Mouse (Mus musculus): ENCODE measurements around the gene Tenm2. TPM values are rescaled to one million over a fixed set of nuclear protein-coding genes. Genes with fewer than 3 reads are reported as not detected.
A peak's percentile ranks its signal among the peaks of the same experiment; 100 is the strongest.

Gene Tenm2
- total RNA-seq, 2 experiments from 2014 or later: 0.42 to 2.3 TPM

DNA sequence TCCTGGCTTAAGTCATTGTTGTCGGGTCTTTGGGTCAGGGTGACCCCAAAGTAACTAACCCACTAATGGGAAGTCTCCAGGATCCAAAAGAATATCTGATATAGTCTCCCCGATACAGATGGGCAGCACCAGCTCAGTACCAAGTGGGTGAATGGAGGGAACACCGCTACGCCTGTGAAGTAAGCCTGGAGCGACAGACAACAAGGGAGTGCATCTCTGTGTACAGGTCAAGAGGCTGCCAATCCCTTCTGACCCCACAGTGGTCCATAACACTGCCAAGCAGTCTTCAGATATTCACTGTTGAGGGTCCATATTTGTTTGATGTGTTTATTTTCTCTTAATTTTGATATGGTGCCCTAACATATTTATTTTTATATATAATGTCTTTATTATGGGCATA is 754.7 kb downstream of the Tenm2 start:
- no peak for DNase-seq

DNA sequence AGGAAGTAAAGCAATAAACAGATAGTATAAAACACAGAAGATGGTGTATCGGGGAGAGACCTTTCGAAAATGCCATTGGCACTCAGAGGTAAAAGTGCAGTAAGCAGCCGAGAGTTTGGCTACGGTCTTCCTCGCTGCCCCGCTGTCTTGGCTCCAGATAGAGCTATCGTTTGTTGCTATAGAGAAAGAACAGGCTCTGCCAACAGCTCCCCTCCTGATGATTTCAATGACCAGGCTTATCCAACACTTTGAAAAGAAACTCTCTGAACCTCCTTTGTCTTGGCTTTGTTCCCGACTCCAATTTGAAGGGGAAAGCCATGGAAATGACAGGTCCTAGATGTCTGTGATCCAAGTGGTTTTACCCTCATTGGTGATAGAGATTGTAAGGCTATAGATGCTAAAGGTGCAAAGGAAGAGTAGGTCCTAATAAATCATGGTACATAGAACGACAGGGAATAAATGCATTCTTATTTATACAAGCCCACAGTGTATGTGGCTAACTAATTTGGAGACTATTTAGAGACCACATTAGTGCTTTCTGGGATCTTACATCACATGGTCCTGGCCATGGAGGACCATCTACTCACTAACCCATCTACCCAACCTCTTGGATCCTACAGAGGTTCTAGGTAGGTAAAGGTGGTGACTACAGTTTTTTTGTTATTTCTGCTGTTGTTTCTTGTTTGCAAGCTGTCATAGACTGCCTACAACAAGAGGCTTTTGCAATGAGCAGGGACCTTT is 765.8 kb downstream of the Tenm2 start:
- DNase-seq: no peak

DNA sequence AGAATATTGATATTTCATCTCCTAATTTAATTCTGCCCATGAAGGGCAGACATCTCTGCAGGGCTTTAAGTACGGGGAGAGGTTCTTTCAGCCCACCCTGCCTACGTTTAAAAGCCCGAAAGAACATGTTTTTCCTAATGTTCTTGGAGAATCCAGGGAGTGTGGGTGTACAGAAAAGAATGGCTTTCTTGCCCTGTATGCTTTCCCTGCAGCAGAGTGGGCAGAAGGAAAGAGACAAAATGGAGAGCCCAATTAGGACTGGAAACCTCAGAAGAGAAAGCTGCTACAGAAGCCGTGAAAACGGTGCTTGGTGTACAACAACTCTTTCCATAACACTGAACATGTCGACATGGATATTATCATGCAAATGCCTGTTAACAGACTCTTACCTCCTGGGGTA is 777.3 kb downstream of the Tenm2 start:
- DNase-seq: no peak

DNA sequence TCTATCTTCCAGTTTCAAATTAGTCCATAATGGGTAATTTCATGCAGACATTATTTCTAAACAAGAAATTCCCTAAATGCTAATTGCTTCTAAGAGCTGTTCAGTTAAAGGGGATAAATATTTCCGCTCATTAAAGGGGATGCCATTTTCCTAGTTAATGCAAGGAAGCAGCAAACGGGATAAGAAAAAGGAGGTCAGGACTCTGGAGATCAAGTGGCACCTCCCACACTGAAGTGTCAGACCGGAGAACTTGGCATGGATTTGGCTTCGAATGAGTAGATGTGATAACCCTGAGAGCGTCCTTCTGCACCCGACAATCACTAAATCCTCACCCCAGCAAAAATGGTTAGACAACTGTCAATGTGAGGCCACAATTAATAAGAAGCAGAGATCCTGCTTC is 781.7 kb downstream of the Tenm2 start:
- DNase-seq: no peak

DNA sequence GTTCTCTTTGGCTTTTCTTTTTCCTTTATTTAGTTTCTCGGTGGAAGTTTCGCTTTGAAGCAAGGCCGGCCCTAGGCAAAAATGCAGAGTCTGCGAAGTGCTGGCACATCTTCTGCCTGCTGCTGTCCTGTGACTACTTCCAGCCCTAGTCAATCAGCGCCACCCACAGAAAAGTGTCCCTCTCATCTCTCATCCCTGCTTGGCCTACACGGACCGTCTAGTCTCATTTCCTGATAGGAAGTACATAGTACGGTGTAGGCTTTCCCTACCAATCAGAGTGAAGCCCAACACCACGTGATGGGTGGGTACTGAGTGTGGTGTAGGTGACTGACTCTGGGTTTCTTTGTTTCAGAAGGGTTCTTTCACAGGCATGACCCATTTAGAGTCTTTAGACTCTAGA is 783.3 kb downstream of the Tenm2 start:
- DNase-seq: no peak

DNA sequence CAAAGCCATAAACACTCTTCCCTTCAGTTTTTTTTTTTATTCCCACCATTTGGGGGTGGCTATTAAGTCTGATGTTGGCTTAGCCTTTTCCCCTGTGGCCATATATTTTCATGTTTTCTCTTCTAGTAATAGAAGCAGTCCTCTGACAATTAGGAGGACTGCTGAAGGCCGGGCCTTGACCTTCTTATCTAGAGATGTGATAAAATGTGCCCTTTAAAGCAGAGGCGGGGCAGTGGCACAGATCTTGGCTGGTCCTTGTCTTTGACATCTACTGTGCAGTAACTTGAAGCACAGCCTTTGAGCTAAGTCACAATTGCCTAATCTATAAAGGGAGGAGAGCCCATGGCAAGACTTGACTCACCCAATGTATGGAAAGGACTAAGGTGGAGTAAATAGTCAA is 789.4 kb downstream of the Tenm2 start:
- peak; percentile 18 for DNase-seq

DNA sequence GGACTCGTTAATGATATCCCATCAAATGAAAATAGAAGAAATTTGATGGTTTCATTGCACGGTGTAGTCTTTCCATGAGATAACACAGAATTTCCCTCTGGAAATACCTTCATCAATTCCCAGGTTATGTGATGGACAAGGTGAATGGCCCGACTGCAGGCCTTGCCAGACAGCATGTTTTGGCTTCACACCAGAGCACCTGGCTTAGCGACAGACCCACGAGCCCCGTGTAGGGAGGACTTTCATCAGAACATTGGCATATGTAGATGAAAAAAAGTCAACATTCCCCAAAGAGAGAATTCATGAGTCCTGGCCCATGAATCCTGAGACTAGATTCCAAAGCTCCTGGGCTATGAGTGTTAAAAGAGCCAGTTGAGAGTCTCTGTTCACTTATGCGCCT is 791.9 kb downstream of the Tenm2 start:
- no peak for DNase-seq

DNA sequence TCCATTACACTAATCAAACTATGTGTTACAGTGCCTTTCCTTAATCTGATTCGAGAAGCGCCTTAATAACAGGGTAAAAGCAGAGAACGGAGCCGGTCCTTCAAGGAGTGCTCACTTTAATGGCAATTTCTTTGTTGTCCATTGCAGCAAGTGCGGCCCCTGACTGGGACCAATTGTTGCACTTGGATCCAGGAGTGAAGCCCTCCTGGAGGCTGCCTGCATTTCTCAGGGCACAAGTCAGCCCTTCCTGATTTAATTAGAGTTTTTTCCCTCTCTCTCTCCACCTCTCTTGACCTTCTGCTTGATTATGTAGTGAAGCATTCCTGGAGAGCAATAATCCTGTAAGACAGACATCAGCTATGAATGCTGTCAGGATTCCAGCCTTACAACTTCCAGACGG is 794.0 kb downstream of the Tenm2 start:
- DNase-seq: no peak

DNA sequence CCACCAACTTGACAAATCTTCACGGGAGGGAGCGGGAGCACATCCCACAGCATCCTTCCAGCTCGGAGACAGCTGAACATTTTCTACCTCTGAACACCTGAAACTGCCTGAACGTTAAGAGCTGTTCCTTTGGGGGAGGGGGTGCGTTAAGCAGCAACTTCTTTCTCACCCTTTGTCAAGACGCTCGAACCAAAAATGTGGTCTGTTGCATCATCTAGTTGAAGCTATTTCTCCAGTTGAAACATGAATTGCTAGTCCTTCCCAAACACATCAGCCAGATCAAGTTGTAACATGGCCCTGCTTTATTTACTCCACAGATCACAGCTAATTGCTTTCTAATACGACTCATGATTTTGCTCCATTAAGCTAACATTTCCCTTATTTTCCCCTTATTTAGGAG is 799.5 kb downstream of the Tenm2 start:
- DNase-seq: no peak

DNA sequence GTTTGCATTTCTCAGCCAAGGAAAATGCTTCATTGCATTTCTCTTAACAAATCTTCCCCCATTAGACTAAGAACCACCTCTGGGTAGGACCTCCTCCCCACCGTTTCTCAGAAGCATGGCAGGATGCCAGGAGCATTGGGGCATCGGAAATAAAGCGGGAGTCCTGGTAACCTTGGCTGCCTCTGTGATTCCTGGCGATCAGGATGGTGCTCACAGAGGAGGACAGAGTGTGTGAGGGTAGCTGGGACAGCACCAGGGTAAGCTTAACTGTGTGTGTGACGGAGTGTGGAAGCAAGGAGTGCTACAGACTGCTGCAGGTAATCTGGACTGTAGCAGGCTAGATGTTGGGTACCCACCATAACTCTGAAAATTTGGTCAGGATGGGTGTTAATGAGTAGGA is 806.8 kb downstream of the Tenm2 start:
- peak; percentile 9 for DNase-seq

DNA sequence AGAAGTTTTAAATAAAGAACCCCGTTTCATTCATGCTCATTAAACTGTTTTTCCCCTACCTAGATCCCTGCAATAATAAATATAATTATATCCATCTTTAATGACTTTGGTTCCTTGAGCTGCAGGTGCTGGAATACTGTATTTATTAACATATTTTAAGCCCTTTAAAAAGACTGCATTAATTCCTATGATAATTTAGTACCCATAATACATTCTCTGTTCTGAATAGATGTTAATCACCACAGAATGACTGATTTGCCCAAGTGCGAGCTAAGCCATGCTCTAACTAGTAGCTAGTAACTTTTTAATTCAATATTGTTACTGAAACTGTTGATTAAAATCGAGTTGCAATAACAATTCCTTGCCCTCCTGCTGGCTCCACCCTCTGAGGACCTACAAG is 810.8 kb downstream of the Tenm2 start:
- DNase-seq: no peak

DNA sequence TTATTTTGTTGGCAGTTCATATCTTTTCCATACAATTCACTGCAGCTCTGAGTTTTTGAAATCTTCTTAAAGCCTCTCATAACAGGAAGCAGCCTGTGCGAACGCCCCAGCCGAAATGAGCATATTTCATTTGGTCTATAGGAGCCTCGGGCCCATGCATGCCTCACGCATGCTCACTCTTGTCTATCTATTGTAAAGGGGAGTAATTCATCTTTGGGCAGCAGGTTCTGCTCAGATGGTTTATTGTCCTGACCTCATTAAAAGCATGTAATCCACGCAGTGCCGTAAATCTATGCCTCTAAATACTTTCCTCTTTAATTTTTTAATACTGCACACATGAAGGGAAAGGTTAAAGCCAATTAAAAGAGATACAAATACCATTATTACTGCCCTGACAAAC is 815.7 kb downstream of the Tenm2 start:
- DNase-seq: no peak

DNA sequence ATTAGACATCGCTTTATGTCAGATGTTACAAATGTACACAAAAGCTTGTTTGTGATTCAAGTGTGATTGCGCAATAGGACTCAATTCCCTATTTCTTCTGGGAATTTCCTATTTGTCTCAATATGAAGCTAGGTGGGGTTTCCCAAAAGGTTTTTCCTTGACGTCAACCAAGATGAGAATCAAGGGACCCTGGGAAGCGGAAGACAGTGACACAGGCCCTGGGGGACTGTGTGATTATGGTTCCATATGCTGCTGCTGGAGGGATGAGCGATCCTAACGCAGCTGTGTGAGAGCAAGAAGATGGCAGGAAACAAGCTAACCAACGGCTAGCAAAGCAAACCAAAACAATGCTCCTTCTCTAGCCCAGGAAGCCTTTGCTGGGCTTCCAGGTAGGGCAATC is 820.5 kb downstream of the Tenm2 start:
- no peak for DNase-seq

DNA sequence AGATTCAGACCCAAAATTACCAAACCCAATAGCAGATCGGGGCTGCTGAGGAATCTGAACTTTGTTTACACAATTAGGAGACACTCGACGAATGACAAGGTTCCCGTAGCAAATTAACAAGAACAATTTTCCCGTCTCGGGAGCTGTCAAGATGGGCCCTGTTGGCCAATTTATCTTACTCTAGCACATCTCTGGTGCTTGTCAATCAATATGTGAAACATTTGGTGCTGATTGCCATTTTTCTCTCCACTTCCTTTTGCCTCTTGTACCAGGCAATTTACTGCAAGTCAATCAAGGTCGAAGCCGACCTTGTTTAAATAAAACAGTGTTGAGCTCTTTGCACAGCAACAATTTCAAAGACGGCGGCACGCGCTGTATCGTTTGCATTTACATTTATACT is 824.9 kb downstream of the Tenm2 start:
- DNase-seq: no peak

DNA sequence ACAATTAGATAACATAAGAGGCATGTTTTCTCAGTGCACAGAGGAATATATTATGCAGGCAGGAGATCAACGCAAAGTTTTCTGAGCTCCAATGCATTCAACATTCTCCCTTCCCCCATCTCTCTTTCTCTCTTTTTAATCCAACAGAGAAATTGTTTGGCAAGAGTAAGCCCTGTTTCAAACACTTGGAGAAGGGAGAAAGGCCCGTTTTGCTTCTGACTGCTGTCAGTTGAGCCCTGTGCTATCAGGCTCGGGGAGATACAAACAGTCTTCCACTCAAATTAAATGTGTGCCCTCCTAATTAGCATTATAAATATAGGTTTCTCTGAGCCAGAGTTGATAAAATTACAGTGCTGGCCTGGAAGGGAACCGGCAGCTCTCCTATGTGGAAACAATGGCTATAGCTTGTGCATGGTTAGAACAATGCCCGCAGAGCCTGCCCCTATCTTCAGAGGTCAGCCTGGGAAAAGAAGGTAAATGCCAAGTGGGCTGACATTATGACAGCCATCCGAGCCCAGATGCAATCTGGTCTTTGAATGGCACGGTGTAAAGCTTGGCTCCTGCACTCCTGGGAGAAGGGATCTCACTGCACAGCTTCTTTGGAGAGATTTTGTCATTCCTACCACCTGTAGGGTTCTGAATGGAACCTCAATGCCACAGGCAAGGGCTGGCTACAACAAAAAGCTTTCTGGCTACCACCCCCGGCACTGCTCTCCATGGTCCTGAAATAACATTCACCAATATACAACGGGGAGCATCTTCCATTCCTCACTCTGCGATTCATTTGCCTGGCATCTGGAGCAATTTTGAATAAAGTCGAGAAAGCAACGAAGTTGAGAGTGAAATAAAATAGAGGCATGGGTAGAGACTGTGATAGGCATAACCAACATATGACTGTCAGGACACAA is 839.7 kb downstream of the Tenm2 start:
- DNase-seq: peak; percentile 9

DNA sequence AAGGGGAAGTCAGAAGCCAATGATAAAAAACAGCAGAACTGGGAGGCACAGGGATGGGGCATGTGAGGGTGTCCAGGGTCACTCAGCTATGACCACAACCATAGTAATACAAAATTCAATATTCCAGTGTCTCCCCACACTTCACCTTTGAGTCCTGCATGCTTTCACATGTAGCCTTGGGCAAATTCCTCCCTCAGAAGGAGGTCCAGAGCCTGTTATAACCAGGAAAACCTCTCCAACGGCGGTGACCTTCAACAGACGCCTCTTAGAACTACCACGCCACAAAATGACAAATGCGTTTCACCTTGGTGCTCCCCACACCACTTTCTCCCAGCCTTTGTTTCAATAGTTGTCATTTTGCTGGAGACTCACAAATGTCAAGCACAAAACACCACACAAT is 851.1 kb downstream of the Tenm2 start:
- DNase-seq: no peak

DNA sequence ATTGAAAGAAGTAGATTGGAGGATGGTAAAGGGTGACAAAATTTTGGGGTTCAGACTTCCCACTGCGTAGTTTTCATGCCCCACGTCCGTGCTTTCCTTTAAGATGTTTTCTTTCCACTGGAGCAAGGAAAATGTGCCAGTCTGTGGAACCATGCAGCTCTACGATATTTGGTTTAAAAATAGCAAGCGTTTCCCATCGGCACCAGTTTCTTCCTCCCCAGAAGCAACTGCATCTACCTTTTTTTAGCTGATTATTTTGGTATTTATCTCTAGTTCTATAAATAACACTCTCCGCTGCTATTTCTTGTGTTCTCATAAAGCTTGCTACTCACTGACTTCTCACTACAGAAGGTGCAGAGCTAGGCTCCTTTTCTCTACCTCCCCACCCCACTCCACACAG is 864.0 kb downstream of the Tenm2 start:
- DNase-seq: no peak

DNA sequence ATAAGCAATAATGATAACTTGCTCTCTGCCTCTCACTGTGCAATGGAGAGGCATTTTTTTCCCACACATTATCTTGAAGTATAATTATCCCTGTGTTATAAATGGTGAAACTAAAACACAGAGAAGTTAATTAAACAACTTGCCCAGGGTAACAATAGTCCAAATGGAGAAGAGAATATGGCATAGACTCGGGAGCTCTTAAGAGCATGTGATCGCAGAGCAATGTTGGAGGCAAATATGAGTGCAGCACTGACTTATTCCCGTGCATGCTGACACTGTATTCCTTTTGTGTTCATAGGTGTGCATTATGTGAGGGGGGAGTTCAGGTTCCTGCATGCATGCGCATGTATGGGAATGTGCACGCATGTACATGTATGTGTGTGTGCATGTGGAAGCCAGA is 870.7 kb downstream of the Tenm2 start:
- DNase-seq: no peak

DNA sequence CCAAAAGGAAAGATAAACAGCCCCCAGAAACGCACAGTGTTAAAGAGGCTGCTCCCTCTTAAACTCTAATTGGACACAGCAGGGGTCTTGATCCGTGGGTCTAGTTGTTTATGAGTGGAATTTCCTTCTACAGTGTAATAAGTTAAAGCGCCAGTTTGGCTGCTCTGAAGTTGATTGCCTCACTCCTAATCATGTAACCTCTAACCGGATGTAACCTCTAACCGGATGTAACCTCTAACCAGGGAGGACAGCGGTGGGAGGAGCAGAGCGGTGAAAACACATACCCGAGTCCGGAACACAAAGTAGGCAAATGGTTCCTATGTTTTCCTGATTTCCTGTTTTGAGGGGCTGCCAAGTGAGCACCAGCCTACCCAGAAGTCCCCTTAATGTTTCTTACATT is 871.3 kb downstream of the Tenm2 start:
- DNase-seq: no peak

DNA sequence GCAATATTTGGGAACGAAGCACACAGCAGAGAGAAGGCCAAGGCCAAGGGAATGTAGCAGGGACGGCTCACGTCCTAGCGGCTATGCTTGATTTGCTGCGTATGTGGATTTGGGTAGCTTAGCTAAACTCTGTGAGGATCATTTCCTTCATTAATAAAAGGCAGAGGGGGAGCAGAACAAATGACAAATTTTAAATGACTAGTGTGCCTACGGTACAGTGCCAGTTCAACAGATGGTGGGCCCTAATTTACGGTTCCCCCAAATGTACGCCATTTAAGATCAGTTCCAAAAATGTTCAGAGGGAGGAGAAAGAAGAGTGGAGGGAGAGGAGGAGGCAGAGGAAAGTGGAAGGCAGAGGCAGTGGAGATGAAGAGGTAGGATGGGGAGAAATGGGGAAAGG is 873.2 kb downstream of the Tenm2 start:
- DNase-seq: no peak

DNA sequence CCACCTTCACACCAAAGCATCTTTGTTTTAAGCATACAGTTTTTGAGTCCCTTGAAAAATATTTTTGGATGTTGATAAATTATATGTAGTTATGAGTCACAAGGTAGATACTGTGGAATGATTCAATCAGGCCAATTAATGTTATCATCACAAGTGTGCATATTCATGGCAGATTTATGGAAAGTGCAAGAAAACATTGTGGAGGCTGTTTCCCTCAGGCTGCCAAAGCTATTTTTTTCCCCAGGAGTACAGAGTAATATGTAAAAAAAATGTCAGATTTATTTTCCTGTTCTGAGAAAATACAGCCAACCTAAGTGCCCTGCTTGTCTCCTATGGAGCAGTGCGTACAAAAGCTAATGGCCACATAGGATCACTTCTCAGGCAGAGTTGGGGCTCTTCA is 882.5 kb downstream of the Tenm2 start:
- DNase-seq: no peak

DNA sequence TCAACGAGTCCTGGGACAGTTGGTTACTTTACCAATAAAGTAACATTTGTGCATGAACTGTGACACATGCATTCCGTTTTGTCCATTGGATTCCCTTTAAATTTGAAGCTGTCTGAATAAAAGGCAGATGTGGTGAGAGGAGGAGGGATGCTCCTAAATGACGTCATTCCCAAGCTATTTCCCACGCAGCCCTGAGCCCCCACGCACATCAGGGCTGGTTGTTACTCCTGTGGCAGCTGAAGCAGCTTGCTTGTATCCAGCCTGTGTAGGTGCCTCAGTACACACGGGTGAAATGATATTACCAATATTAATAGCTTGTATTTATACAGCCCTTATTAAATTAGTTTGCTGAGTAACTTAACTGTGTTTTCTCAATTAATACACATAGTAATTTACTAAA is 884.0 kb downstream of the Tenm2 start:
- DNase-seq: no peak

DNA sequence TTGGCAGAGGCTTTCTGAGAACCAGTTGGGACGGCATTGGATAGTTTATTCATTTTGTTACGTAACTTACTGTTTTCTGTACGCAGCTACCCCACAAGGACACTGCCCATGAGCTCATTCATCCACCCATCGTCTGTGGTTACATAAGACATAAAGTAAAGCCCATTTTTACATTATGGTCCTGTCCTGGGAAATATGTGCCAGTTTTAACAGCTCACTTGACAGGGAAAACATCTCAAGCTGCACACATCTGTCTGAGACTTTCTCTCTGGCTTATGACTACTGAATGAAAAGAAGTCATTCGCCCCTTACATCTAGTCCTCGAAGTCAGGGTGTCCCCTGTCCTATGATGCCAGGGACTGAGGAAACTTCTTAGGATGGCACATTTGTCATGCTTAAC is 884.4 kb downstream of the Tenm2 start:
- DNase-seq: no peak

DNA sequence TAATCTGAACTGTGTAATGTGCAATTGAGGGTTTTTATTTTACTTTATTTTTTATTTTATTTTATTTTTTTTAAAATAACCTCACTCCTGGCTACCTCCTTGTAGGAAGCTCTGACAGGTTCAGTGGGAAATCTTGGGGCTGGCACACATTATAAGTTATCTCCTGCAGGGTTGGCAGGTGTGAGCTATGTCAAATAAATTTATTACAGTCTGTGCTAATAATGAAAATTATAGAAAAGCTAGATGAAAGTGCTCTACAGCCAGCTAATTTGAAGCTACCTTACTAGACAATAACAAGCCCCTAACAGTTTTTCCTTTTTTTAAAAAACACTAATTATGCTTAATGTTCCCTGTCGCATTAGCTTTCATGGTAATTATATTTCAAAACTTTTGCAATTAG is 885.5 kb downstream of the Tenm2 start:
- no peak for DNase-seq
